Mouse (Mus musculus) CH12.LX (cell line): ENCODE data around the gene Snrpg.
A peak's percentile ranks its signal among the peaks of the same experiment; 100 is the strongest.

Experiments used
- CHD2 ChIP-seq: IDR thresholded peaks from 2 replicates; pipeline ENCODE4 v1.6.1; 2011; ENCODE audit warnings: low read length, improper control_type of control experiment
- CTCF ChIP-seq, 2 experiments: IDR thresholded peaks in 1 of 2; conservative IDR thresholded peaks in 1 of 2; 2 replicates each; pipeline ENCODE4 v1.5.1; 2011 to 2012; ENCODE audit warnings: low read depth in 2 of 2, low read length in 2 of 2, improper control_type of control experiment in 1 of 2, inconsistent platforms in 1 of 2, mild to moderate bottlenecking in 1 of 2, moderate library complexity in 1 of 2
- E2F4 ChIP-seq: IDR thresholded peaks from 2 replicates; pipeline ENCODE4 v1.6.1; 2011; ENCODE audit warnings: low read depth, low read length, improper control_type of control experiment; ENCODE audit not compliant: insufficient replicate concordance
- EP300 ChIP-seq: IDR thresholded peaks from 2 replicates; pipeline ENCODE4 v1.6.1; 2011; ENCODE audit warnings: low read length, improper control_type of control experiment
- GABPA ChIP-seq: IDR thresholded peaks from 2 replicates; pipeline ENCODE4 v1.6.1; 2012; ENCODE audit warnings: low read depth, low read length, improper control_type of control experiment, inconsistent platforms; ENCODE audit not compliant: insufficient replicate concordance
- JUN ChIP-seq: IDR thresholded peaks from 2 replicates; pipeline ENCODE4 v1.6.1; 2011; ENCODE audit warnings: low read depth, mild to moderate bottlenecking, low read length, improper control_type of control experiment, moderate library complexity; ENCODE audit not compliant: insufficient read depth
- MAFK ChIP-seq: IDR thresholded peaks from 2 replicates; pipeline ENCODE4 v1.6.1; 2011; ENCODE audit warnings: low read length, improper control_type of control experiment; ENCODE audit not compliant: insufficient replicate concordance
- NELFE ChIP-seq: IDR thresholded peaks from 2 replicates; pipeline ENCODE4 v1.6.1; 2011; ENCODE audit warnings: low read depth, low read length, improper control_type of control experiment
- POLR2A ChIP-seq: IDR thresholded peaks from 2 replicates; pipeline ENCODE4 v1.6.1; 2011; ENCODE audit warnings: low read depth, mild to moderate bottlenecking, improper control_type of control experiment, low read length
- RAD21 ChIP-seq: IDR thresholded peaks from 2 replicates; pipeline ENCODE4 v1.6.1; 2011; ENCODE audit warnings: low read depth, mild to moderate bottlenecking, low read length, improper control_type of control experiment, moderate library complexity
- RCOR1 ChIP-seq: conservative IDR thresholded peaks from 2 replicates; pipeline ENCODE4 v1.6.1; 2012; ENCODE audit warnings: low read depth, mild to moderate bottlenecking, inconsistent platforms, low read length, improper control_type of control experiment
- SIN3A ChIP-seq: IDR thresholded peaks from 2 replicates; pipeline ENCODE4 v1.6.1; 2012; ENCODE audit warnings: low read length, improper control_type of control experiment, inconsistent platforms
- TBP ChIP-seq: conservative IDR thresholded peaks from 2 replicates; pipeline ENCODE4 v1.6.1; 2011; ENCODE audit warnings: low read depth, low read length, improper control_type of control experiment
- USF2 ChIP-seq: conservative IDR thresholded peaks from 2 replicates; pipeline ENCODE4 v1.6.1; 2011; ENCODE audit warnings: low read depth, low read length, improper control_type of control experiment

GRCm38 (mm10) chr6:86370093-86370713 is 901 bp upstream of the Snrpg start:
- TF ChIP-seq TBP, result no peak
- TF ChIP-seq E2F4, result no peak
- no peak for TF ChIP-seq EP300
- TF ChIP-seq POLR2A, result 0 out of 2 replicates have a peak, but pooled peaks have one; percentile 24
- peak; percentile 20 to 61; a peak in 3 of 4 replicates for TF ChIP-seq CTCF (conservative IDR thresholded peaks at IDR 0.05 in 1 of 2, IDR thresholded peaks at IDR 0.05 in 1 of 2; ENCODE audit: low read depth in 2 of 2, low read length in 2 of 2)
- TF ChIP-seq RCOR1, result no peak
- TF ChIP-seq MAFK, result 0 out of 2 replicates have a peak, but pooled peaks have one; percentile 12
- TF ChIP-seq GABPA, result no peak
- TF ChIP-seq USF2, result no peak
- TF ChIP-seq JUN, result no peak
- TF ChIP-seq NELFE, result no peak
- TF ChIP-seq RAD21, result no peak; the same call in 1 of the 2 replicates
- TF ChIP-seq SIN3A, result peak; percentile 60; the same call in 1 of the 2 replicates
- no peak for TF ChIP-seq CHD2
